Mouse (Mus musculus): ENCODE measurements around the gene Gm20403.

DNA sequence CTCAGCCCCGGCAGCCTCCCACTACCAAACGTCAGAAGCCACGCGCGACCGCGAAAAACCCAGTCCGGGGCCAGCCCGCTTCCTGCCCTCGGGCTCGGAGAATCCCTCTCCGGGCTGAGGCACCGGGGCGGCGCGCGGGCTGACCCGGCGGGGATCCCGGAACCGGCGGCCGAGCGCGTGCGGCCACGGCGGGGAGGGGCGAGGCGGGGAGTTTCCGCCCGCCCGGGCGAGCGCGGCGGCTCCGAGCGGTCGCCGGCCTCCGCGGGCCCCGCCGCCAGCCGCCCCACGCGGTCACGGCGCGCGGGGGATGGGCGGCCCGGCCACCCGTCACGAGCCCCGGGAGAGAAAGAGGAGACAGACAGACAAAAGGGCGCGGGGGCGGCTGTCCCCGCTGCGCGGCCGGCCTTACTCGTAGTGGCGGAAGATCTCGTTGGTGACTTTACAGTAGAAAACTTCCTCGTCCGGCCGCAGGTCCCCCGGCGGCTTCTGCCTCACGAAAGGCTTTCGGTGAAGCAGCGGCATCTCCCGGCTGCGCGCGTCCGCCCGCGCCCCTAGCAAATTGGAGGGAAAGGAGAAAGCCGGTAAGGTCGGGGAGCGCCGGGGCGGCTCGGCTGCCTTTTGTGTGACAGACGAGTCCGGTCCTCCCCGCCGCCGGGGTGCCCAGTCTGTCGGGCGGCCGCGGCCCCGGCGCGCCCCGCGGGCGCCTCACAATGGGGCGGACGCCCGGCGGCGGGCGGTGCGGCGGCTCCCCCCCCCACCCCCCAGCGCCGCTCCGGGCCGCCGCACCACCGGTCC, 875 bp downstream of the Gm20403 start:
- TF ChIP-seq CTCF (IDR thresholded peaks at IDR 0.05; ENCODE audit: low read depth) (no peak), EP300 (IDR thresholded peaks at IDR 0.05; ENCODE audit: low read depth) (no peak)
